Mouse (Mus musculus) kidney, postnatal 4 days (tissue): Measurements from ENCODE around the gene Sod1.

Source experiments
- DNase-seq, 2 experiments: peaks; one replicate each; pipeline ENCODE4 v3.0.0; 2021; ENCODE audit warnings: mixed read lengths in 2 of 2

Sod1 gene

DNA sequence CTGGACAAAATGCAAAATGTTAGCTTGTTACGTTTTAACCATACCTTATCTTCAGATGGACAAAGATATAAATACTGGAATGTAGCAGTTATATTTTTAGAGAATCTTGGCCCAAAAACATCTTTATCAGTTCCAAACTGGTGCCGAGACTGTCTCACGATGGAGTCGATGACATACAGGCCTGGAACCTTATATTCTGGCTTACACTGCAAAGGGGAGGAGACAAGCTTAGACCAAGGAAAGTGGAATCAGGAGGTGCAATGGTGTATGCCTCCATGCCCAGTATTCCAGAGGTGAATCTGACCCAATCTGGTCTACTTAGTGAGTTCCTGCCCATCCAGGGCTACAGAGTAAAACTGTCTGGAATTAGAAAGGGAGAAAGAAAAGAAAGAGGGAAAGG lies 39.5 kb downstream of the Sod1 start:
- DNase-seq = no peak

DNA sequence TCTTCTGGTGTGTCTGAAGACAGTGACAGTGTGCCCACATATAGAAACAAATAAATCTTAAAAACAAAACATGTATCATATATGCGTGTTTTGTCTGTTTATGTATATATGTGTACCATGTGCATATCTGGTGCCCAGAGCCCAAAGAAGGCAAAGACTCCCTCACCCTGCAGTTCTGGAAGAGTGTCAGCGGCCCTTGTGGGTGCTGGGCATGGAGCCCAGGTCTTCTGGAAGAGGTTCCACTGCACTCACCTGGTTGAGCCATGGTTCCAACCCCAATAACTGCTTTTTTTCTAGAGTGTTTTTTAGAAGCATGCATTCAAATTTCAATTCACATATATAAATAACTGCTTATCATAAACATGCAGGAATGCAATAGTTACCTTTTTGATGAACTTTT lies 41.2 kb downstream of the Sod1 start:
- DNase-seq = no peak

DNA sequence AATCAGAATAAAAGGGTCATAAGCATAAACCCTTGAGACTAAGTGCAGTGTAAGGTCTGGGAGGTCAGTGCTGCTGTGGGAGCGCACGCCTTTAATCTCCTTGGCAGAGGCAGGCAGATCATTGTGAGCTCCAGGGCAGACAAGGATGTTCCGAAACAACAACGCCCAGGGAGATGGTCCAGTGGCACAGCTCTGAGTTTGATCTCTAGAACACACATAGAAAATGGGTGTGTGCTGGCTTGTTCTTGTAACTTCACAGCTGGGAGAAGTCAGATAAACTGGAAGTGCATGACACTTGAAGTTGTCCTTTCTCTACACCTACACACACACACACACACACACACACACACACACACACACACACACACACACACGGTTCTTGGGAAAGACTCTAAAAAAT lies 43.5 kb downstream of the Sod1 start:
- no peak for DNase-seq

DNA sequence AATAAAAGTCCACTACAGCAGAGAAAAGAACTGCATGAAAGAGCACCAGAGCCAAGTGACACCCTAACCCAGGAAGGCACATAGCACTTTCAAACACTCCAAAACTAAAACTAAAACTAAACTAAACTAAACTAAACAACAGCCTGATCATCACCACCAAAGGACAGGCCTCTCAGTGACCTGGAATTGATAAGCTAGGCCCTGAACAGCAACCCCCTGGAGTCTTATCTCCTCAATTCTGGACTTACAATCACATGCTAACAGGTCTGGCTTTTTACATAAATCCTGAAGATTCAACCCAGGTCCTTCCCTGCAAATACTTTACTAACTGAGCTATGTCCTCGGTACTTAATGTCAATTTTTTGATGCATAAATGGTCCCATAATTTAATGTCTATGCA lies 44.6 kb downstream of the Sod1 start:
- no peak for DNase-seq

DNA sequence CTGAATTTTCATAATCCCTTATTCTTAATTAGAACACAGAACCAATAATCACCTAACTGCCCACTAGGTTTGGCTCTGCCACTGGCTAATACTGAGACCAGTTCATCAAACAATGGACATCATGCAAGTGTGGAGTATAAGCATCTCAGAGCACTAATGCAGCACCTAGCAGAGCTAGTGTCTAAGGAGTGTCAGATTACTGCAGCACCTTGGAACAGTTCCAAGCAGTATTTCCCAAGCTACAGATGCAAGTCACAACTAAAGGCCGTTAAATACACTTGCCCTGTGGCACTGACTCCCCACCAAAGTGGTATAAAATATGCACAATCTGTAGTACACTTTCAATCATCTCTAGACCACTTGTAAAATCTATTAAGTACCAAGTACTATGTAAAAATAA lies 46.0 kb downstream of the Sod1 start:
- no peak for DNase-seq

DNA sequence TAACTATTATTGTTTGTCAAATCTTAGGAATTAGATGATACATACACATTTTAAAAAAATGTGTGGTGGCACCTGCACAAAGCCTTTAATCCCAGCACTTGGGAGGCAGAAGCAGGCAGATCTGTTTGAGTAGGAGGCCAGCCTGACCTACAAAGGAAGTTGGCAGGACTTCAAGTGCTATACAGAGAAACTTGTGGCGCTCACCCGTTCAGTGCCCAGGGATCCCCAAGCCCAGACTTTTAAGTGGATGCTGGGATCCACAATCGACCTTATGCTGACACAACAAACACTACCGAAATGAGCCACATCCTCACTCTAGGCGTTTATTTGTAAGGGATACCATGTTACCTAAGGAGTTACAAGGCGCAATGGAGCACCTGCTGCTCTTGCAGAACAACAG lies 55.0 kb downstream of the Sod1 start:
- no peak for DNase-seq
